In the genomic region with DNA sequence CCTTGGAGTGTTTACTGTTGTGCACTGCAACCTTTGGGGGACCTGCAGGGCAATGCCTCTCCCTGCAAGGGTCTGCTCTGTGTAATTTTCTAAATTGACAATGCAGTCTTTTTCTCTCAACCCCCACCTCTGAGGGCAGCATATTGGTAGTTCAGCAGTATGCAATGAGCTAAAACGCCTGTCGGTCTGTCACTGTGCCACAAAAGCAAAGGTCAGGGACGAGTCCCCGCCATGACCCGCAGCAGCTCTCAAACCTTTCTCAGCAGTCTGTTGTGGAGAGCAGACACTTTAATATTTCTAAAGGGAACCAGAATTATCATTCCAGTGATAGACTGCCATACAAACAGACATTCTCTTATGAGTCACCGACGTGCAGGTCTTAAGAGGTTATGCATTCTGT, we compare ENCODE assay signal across 16 mouse cellular contexts. TPM values are rescaled to one million over a fixed set of nuclear protein-coding genes. Genes with fewer than 3 reads are reported as not detected.
DNase-seq lines count a peak whose midpoint lies in the region; ATAC-seq lines count a peak whose summit lies in the region.
"Had no signal": no experiment of that assay in that cellular context is flagged by ENCODE, and none has a peak within 500 bp of the region (broad histone marks: within the 10 kb centered on the region; RNA-seq: fewer than 3 reads in every experiment).

No protein-coding gene starts in this region.

- no peaks in the 10 kb centered on the region for H3K9me3 ChIP-seq in intestine, embryonic 14.5 days (ENCODE audit: control insufficient read depth, low read length)
- no peaks in the 10 kb centered on the region for H3K9me3 ChIP-seq in intestine, embryonic 16.5 days (ENCODE audit: control insufficient read depth, low read length)
- no peaks in the 10 kb centered on the region for H3K9me3 ChIP-seq in midbrain, embryonic 12.5 days
- H3K9me3 ChIP-seq in midbrain, embryonic 15.5 days: no peaks in the 10 kb centered on the region
- H3K9me3 ChIP-seq in neural tube, embryonic 15.5 days (replicated peaks): no peaks in the 10 kb centered on the region
- H3K9me3 ChIP-seq: limb, embryonic 10.5 days had no signal

- H3K4me2 ChIP-seq in intestine, embryonic 14.5 days (ENCODE audit: low read length): no peak overlapping the region
- no peak overlapping the region for H3K4me2 ChIP-seq in intestine, embryonic 16.5 days (ENCODE audit: low read depth, low read length)
- H3K4me2 ChIP-seq in midbrain, embryonic 12.5 days (replicated peaks): no peak overlapping the region
- no peak overlapping the region for H3K4me2 ChIP-seq in midbrain, embryonic 15.5 days
- no peak overlapping the region for H3K4me2 ChIP-seq in neural tube, embryonic 15.5 days
- H3K4me2 ChIP-seq: heart, embryonic 11.5 days had no signal

- H3K27ac ChIP-seq in intestine, embryonic 14.5 days (ENCODE audit: low read depth): no peak overlapping the region
- no peak overlapping the region for H3K27ac ChIP-seq in intestine, embryonic 16.5 days (ENCODE audit: low read length)
- H3K27ac ChIP-seq in midbrain, embryonic 12.5 days (replicated peaks): 0 out of 2 replicates have a peak overlapping the region, but pooled peaks have one; percentile 15
- H3K27ac ChIP-seq in midbrain, embryonic 15.5 days: no peak overlapping the region
- H3K27ac ChIP-seq in neural tube, embryonic 15.5 days (replicated peaks): 0 out of 2 replicates have a peak overlapping the region, but pooled peaks have one; percentile 55
- H3K27ac ChIP-seq: limb, embryonic 10.5 days had no signal

- H3K36me3 ChIP-seq in intestine, embryonic 14.5 days (ENCODE audit: control insufficient read depth, insufficient read depth, low read length): no peaks in the 10 kb centered on the region
- H3K36me3 ChIP-seq in intestine, embryonic 16.5 days (ENCODE audit: control insufficient read depth, insufficient read depth, low read length): no peaks in the 10 kb centered on the region
- no peaks in the 10 kb centered on the region for H3K36me3 ChIP-seq in midbrain, embryonic 12.5 days
- H3K36me3 ChIP-seq in midbrain, embryonic 15.5 days (replicated peaks): no peaks in the 10 kb centered on the region
- no peaks in the 10 kb centered on the region for H3K36me3 ChIP-seq in neural tube, embryonic 15.5 days
- H3K36me3 ChIP-seq: limb, embryonic 10.5 days had no signal

- no peaks in the 10 kb centered on the region for H3K27me3 ChIP-seq in intestine, embryonic 14.5 days (replicated peaks; ENCODE audit: control insufficient read depth, insufficient read depth, low read length)
- H3K27me3 ChIP-seq in intestine, embryonic 16.5 days (replicated peaks; ENCODE audit: control insufficient read depth, insufficient read depth, low read length): no peaks in the 10 kb centered on the region
- H3K27me3 ChIP-seq in midbrain, embryonic 12.5 days: 0 out of 2 replicates have a peak, but pooled peaks cover 11% of the 10 kb centered on the region
- no peaks in the 10 kb centered on the region for H3K27me3 ChIP-seq in midbrain, embryonic 15.5 days (replicated peaks)
- no peaks in the 10 kb centered on the region for H3K27me3 ChIP-seq in neural tube, embryonic 15.5 days (replicated peaks)

- DNase-seq in intestine, embryonic 14.5 days (ENCODE audit: low spot score): peak; percentile 49
- DNase-seq in adrenal gland, postnatal 36 days: peak; percentile 70
- DNase-seq in thymus, adult 18-20 months: no peak
- DNase-seq: lung, postnatal 10 days; midbrain, embryonic 14.5 days; right cerebral cortex, postnatal 4 days had no signal

- ATAC-seq in intestine, embryonic 14.5 days (replicated peaks; ENCODE audit: low FRiP score, low TSS enrichment, low read depth): no peak
- no peak for ATAC-seq in intestine, embryonic 16.5 days
- no peak for ATAC-seq in midbrain, embryonic 12.5 days (ENCODE audit: low FRiP score, low read depth)
- ATAC-seq in midbrain, embryonic 15.5 days (replicated peaks): no peak
- ATAC-seq in neural tube, embryonic 15.5 days (ENCODE audit: low FRiP score): no peak
- ATAC-seq: inflammation-experienced regulatory T-cells, adult 6 months had no signal

- no peak overlapping the region for H3K9ac ChIP-seq in intestine, embryonic 14.5 days (ENCODE audit: low read length)
- no peak overlapping the region for H3K9ac ChIP-seq in intestine, embryonic 16.5 days (ENCODE audit: low read depth, low read length)
- H3K9ac ChIP-seq in midbrain, embryonic 12.5 days (replicated peaks): no peak overlapping the region
- no peak overlapping the region for H3K9ac ChIP-seq in midbrain, embryonic 15.5 days
- H3K9ac ChIP-seq in neural tube, embryonic 15.5 days (replicated peaks): no peak overlapping the region

- no peak overlapping the region for H3K4me3 ChIP-seq in intestine, embryonic 14.5 days (ENCODE audit: low read depth, low read length)
- no peak overlapping the region for H3K4me3 ChIP-seq in intestine, embryonic 16.5 days (ENCODE audit: low read length)
- no peak overlapping the region for H3K4me3 ChIP-seq in midbrain, embryonic 12.5 days
- H3K4me3 ChIP-seq in midbrain, embryonic 15.5 days: no peak overlapping the region
- H3K4me3 ChIP-seq in neural tube, embryonic 15.5 days (replicated peaks): no peak overlapping the region
- H3K4me3 ChIP-seq: limb, embryonic 10.5 days had no signal

- WGBS in intestine, embryonic 14.5 days: 46% methylated on average over 7 of the region's 7 CpGs
- WGBS in intestine, embryonic 16.5 days: 58% methylated on average over 7 of the region's 7 CpGs
- WGBS in midbrain, embryonic 12.5 days: 59% methylated on average over 7 of the region's 7 CpGs
- WGBS in midbrain, embryonic 15.5 days: 37% methylated on average over 7 of the region's 7 CpGs
- 33% methylated on average over 7 of the region's 7 CpGs for WGBS in neural tube, embryonic 15.5 days

- peaks cover 38% of the 10 kb centered on the region for H3K4me1 ChIP-seq in intestine, embryonic 14.5 days (replicated peaks; ENCODE audit: control insufficient read depth, insufficient read depth, low read length)
- peaks cover 24% of the 10 kb centered on the region for H3K4me1 ChIP-seq in intestine, embryonic 16.5 days (ENCODE audit: control insufficient read depth, insufficient read depth, low read length)
- peaks cover 42% of the 10 kb centered on the region for H3K4me1 ChIP-seq in midbrain, embryonic 12.5 days
- peaks cover 39% of the 10 kb centered on the region for H3K4me1 ChIP-seq in midbrain, embryonic 15.5 days
- peaks cover 49% of the 10 kb centered on the region for H3K4me1 ChIP-seq in neural tube, embryonic 15.5 days

RNA-seq across cellular contexts. Expression of gene Calm2, which starts 11.2 kb away (rescaled TPM):
- polyA plus RNA-seq in intestine, embryonic 14.5 days (2014; fragmentation: Nextera tagmentation; extraction: Ambion mirVana): 1,068 and 1,168 TPM in 2 replicates
- 1,041 and 1,116 TPM in 2 replicates for polyA plus RNA-seq in intestine, embryonic 16.5 days (2015; fragmentation: Nextera tagmentation; extraction: Ambion mirVana)
- polyA plus RNA-seq in midbrain, embryonic 12.5 days (2016; fragmentation: Nextera tagmentation; extraction: Ambion mirVana): 1,064 and 1,134 TPM in 2 replicates
- 1,861 and 1,975 TPM in 2 replicates for polyA plus RNA-seq in midbrain, embryonic 15.5 days (2015; fragmentation: Nextera tagmentation; extraction: Ambion mirVana)
- 100 to 1,000 TPM; 420 to 539 TPM for total RNA-seq in adrenal gland, postnatal 36 days (2021)
- 3,061 and 3,386 TPM in 2 replicates for polyA plus RNA-seq in neural tube, embryonic 15.5 days (2015; fragmentation: Nextera tagmentation; extraction: Ambion mirVana)

RNA-seq across cellular contexts. Expression of gene Stpg4, which starts 30.4 kb away (rescaled TPM):
- polyA plus RNA-seq in intestine, embryonic 14.5 days (2014; fragmentation: Nextera tagmentation; extraction: Ambion mirVana): not detected in 2 replicates
- not detected in 2 replicates for polyA plus RNA-seq in intestine, embryonic 16.5 days (2015; fragmentation: Nextera tagmentation; extraction: Ambion mirVana)
- not detected in 2 replicates for polyA plus RNA-seq in midbrain, embryonic 12.5 days (2016; fragmentation: Nextera tagmentation; extraction: Ambion mirVana)
- 0.42 and 0.54 TPM in 2 replicates for polyA plus RNA-seq in midbrain, embryonic 15.5 days (2015; fragmentation: Nextera tagmentation; extraction: Ambion mirVana)
- total RNA-seq in adrenal gland, postnatal 36 days (2021): not detected
- polyA plus RNA-seq in neural tube, embryonic 15.5 days (2015; fragmentation: Nextera tagmentation; extraction: Ambion mirVana): 0.26 TPM in 1 of 2 replicates, not detected in the other
- total RNA-seq: layer of hippocampus, postnatal 10 days had no signal
- polyA plus RNA-seq: brain, embryonic 14.5 days; heart, embryonic 11.5 days; limb, embryonic 10.5 days; midbrain, embryonic 14.5 days; stomach, embryonic 16.5 days had no signal

Comparison
In these comparisons a context has a peak if more than half of its experiments do, and no peak if none do; other contexts are left out.
1. H3K27ac ChIP-seq: peak in midbrain, embryonic 12.5 days (single experiment) and neural tube, embryonic 15.5 days (single experiment); none in intestine, embryonic 14.5 days (single experiment), intestine, embryonic 16.5 days (single experiment) and midbrain, embryonic 15.5 days (single experiment).
2. DNase-seq: peak in intestine, embryonic 14.5 days (single experiment) and adrenal gland, postnatal 36 days (2 of 2); none in thymus, adult 18-20 months (0 of 2).